Mouse (Mus musculus) ES-Bruce4 (cell line): ENCODE results near the gene Utp20. TPM values are rescaled to one million over a fixed set of nuclear protein-coding genes. Genes with fewer than 3 reads are reported as not detected.

Experiments used
- H3K27ac ChIP-seq: 2 replicates; pipeline ENCODE4 v1.5.1; 2012; ENCODE audit warnings: low read length, inconsistent platforms; ENCODE audit not compliant: insufficient read depth
- H3K27me3 ChIP-seq: 2 replicates; pipeline ENCODE4 v1.6.1; 2012; ENCODE audit warnings: mild to moderate bottlenecking, low read length, inconsistent platforms; ENCODE audit not compliant: control insufficient read depth, poor library complexity, insufficient read depth, severe bottlenecking
- H3K36me3 ChIP-seq: 2 replicates; pipeline ENCODE4 v1.6.1; 2012; ENCODE audit warnings: inconsistent platforms, mild to moderate bottlenecking, low read length, moderate library complexity; ENCODE audit not compliant: control insufficient read depth, poor library complexity, insufficient read depth, severe bottlenecking
- H3K4me1 ChIP-seq: one replicate; pipeline ENCODE4 v1.8.1; 2011; ENCODE audit warnings: low read length; ENCODE audit not compliant: control insufficient read depth, insufficient read depth
- H3K4me3 ChIP-seq: 2 replicates; pipeline ENCODE4 v1.5.1; 2011; ENCODE audit warnings: low read depth, mild to moderate bottlenecking, low read length
- H3K9ac ChIP-seq: 2 replicates; pipeline ENCODE4 v1.6.1; 2012; ENCODE audit warnings: low read depth, mild to moderate bottlenecking, inconsistent platforms; ENCODE audit not compliant: poor library complexity, severe bottlenecking
- H3K9me3 ChIP-seq: replicated peaks from 2 replicates; pipeline ENCODE4 v1.6.1; 2012; ENCODE audit warnings: mild to moderate bottlenecking, low read length, inconsistent platforms; ENCODE audit not compliant: control insufficient read depth, poor library complexity, insufficient read depth, severe bottlenecking
- CTCF ChIP-seq: IDR thresholded peaks from one replicate; pipeline ENCODE4 v1.8.1; 2011; ENCODE audit warnings: low read depth, low read length
- EP300 ChIP-seq: IDR thresholded peaks from 2 replicates; pipeline ENCODE4 v1.6.1; 2011; ENCODE audit warnings: low read depth, low read length; ENCODE audit not compliant: insufficient read depth
- POLR2A ChIP-seq: IDR thresholded peaks from one replicate; pipeline ENCODE4 v1.8.1; 2011; ENCODE audit warnings: low read length; ENCODE audit not compliant: insufficient read depth
- polyA plus RNA-seq: library from polyadenylated mRNA; stranded (reverse); fragments of >200 nt; gene quantifications from 2 replicates; pipeline ENCODE4 v1.2.4, GENCODE M21; 2011; ENCODE audit warnings: low read depth; ENCODE audit not compliant: missing spikeins, insufficient read depth, insufficient read length

Gene Utp20
- polyA plus RNA-seq, 1 experiment = 71.3 TPM

DNA sequence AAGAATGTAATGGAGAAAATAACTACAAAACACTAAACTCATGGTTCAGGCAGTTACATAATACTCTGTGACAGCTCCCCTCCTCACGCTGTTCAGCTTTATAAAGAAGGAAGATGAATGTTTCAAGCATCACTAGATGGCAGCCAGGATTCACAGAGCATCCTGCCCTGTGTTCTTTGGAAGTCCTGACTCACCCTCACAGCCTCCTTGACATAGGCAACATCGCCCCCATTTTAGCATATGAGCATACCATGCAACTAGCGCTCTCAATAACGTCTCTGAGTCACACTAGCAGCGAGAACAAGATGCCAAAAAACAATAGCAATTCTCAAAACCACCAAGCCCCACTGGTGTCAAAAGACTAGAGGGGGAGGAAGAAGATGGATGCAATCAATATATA is 9.3 kb downstream of the Utp20 start:
- Histone ChIP-seq H3K9ac (no peak overlapping the region), H3K4me1 (no peaks in the 10 kb centered on the region), H3K4me3 (no peak overlapping the region), H3K27me3 (no peaks in the 10 kb centered on the region), H3K36me3 (peaks cover 86% of the 10 kb centered on the region), H3K27ac (no peak overlapping the region), H3K9me3 (no peaks in the 10 kb centered on the region)
- TF ChIP-seq EP300 = no peak
- no peak for TF ChIP-seq CTCF
- TF ChIP-seq POLR2A = no peak

DNA sequence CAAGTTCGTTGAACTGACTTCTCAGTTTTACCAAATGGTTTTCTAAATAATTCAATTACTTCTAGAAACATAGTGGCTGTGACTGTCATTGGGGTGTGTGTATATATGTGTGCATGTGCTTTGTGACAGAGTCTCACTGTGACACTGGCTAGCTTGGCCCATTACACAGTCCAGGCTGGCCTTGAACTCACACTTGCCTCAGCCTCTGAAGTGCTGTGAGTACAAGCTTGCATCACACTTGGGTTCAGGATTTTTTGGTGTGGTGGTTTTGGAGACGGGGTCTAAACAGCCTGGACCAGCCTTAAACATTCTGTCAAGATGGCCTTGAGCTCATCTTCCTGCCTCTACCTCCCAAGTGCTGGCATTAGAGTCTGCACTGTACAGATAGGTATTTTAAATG is 11.3 kb downstream of the Utp20 start:
- TF ChIP-seq CTCF (no peak), POLR2A (no peak), EP300 (no peak)
- Histone ChIP-seq H3K4me1 (no peaks in the 10 kb centered on the region), H3K27me3 (no peaks in the 10 kb centered on the region), H3K27ac (no peak overlapping the region), H3K9me3 (no peaks in the 10 kb centered on the region), H3K36me3 (peaks cover 83% of the 10 kb centered on the region), H3K9ac (no peak overlapping the region), H3K4me3 (no peak overlapping the region)

DNA sequence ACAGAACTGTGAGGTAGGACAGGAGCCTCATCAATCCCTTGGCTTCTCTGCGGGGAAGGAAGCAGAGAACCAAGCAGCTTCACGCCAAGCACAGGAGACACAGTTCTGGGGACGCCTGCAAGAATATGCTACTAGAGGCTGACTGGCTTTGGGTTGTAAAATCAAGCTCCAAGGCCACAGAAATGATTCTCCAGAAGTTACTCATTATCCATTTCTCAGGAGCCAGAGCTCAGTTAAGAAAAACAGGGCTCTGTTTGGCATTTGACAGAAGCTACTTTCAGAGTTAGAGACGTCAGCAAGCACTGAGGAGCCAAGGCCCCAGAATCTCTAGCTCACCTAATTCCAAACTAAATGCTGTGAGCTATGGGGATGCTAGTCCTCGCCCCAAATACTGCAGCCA is 14.9 kb downstream of the Utp20 start:
- Histone ChIP-seq H3K9ac (no peak overlapping the region), H3K27me3 (no peaks in the 10 kb centered on the region), H3K36me3 (peaks cover 78% of the 10 kb centered on the region), H3K4me3 (no peak overlapping the region), H3K9me3 (no peaks in the 10 kb centered on the region), H3K4me1 (no peaks in the 10 kb centered on the region), H3K27ac (no peak overlapping the region)
- no peak for TF ChIP-seq CTCF
- no peak for TF ChIP-seq POLR2A
- no peak for TF ChIP-seq EP300

GRCm38 (mm10) chr10:88802236-88802635 is 24.4 kb downstream of the Utp20 start:
- TF ChIP-seq EP300 (no peak), CTCF (no peak), POLR2A (no peak)
- Histone ChIP-seq H3K9me3 (no peaks in the 10 kb centered on the region), H3K4me3 (no peak overlapping the region), H3K9ac (no peak overlapping the region), H3K27ac (no peak overlapping the region), H3K36me3 (peaks cover 57% of the 10 kb centered on the region), H3K27me3 (no peaks in the 10 kb centered on the region), H3K4me1 (no peaks in the 10 kb centered on the region)

GRCm38 (mm10) chr10:88799381-88799780 is 27.2 kb downstream of the Utp20 start:
- Histone ChIP-seq H3K27ac (no peak overlapping the region), H3K36me3 (peaks cover 64% of the 10 kb centered on the region), H3K4me3 (no peak overlapping the region), H3K27me3 (no peaks in the 10 kb centered on the region), H3K9me3 (no peaks in the 10 kb centered on the region), H3K4me1 (no peaks in the 10 kb centered on the region), H3K9ac (no peak overlapping the region)
- no peak for TF ChIP-seq CTCF
- TF ChIP-seq POLR2A = no peak
- no peak for TF ChIP-seq EP300

DNA sequence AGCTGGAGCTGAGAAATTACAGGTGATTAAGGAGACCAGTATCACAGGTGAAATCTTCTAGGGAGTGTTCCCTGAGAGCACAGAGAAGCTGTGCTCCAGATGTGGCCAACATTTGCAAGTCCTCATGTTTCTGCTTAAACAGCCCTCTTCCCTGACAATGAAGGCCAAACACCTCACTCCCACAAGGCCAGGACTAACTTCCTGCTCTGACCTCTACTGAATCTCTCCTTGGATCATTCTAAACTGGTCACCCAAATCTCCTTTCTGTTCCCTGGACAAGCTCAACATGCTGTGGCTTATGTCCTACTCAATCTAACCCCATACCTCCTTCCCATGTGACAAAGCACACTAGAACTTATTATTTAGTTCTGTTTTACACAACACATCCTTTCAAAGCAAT is 29.2 kb downstream of the Utp20 start:
- H3K36me3 ChIP-seq = peaks cover 71% of the 10 kb centered on the region
- no peaks in the 10 kb centered on the region for H3K9me3 ChIP-seq

More for the DNA sequence above, 29.2 kb downstream of the Utp20 start:
- Histone ChIP-seq H3K9ac (no peak overlapping the region), H3K4me1 (no peaks in the 10 kb centered on the region), H3K27me3 (no peaks in the 10 kb centered on the region), H3K27ac (no peak overlapping the region), H3K4me3 (no peak overlapping the region)
- TF ChIP-seq EP300 (no peak), POLR2A (no peak), CTCF (no peak)
